Mouse (Mus musculus): ENCODE data around the gene Map7d3. TPM values are rescaled to one million over a fixed set of nuclear protein-coding genes. Genes with fewer than 3 reads are reported as not detected.

The Map7d3 gene
- total RNA-seq, 4 experiments from 2014 or later = not detected

Other genes starting within 250 kb of the Map7d3 start
- gene Mmgt1, start 224.3 kb downstream of the Map7d3 start, total RNA-seq (2022) = 10 to 100 TPM; 22.7 to 26.4 (median 24.6) TPM
- gene Slc9a6, start 212.6 kb downstream of the Map7d3 start, total RNA-seq (2022) = 100 to 1,000 TPM in 3 of 4 experiments, 10 to 100 TPM in 1; 99.2 to 107 (median 104) TPM
- gene Fhl1, start 90.5 kb downstream of the Map7d3 start, total RNA-seq (2022) = 100 to 1,000 TPM in 1 of 4 experiments, 10 to 100 TPM in 3; 77.8 to 104 (median 90.7) TPM
- gene Adgrg4, start 47.8 kb upstream of the Map7d3 start, total RNA-seq (2022) = not detected
- gene Brs3, start 220.7 kb upstream of the Map7d3 start, total RNA-seq (2022) = not detected
- gene Htatsf1, start 231.3 kb upstream of the Map7d3 start, total RNA-seq (2022) = 10 to 100 TPM; 54.3 to 60.5 (median 58.1) TPM

Measured in layer of hippocampus, adult 8-10 months (tissue).